Mouse (Mus musculus) stomach, embryonic 15.5 days (tissue): Measurements from ENCODE around the gene Mettl7b. TPM values are rescaled to one million over a fixed set of nuclear protein-coding genes. Genes with fewer than 3 reads are reported as not detected.
"Not testable (repeated sequence)": the region's sequence is repeated elsewhere in the genome, so short reads cannot be mapped to it uniquely, and the experiment has no call there.

ENCODE experiments used
- ATAC-seq: fragments of 200-750 bp; cut with Nextera tagmentation; 2 replicates; pipeline ENCODE4 v1.8.0; 2017; ENCODE audit warnings: low read depth, moderate number of reproducible peaks, moderate TSS enrichment; ENCODE audit not compliant: insufficient read depth, low FRiP score
- H3K27ac ChIP-seq: fragments of 300-500 bp; sonication (generic); 2 replicates; pipeline ENCODE4 v1.5.1; 2015; ENCODE audit warnings: mild to moderate bottlenecking, inconsistent platforms
- H3K27me3 ChIP-seq: fragments of 300-500 bp; sonication (generic); replicated peaks from 2 replicates; pipeline ENCODE4 v1.6.1; 2015; ENCODE audit warnings: inconsistent platforms
- H3K36me3 ChIP-seq: fragments of 300-500 bp; sonication (generic); 2 replicates; pipeline ENCODE4 v1.6.1; 2015; ENCODE audit warnings: inconsistent platforms
- H3K4me1 ChIP-seq: fragments of 300-500 bp; sonication (generic); 2 replicates; pipeline ENCODE4 v1.6.1; 2015; ENCODE audit warnings: inconsistent platforms
- H3K4me2 ChIP-seq: fragments of 300-500 bp; sonication (generic); 2 replicates; pipeline ENCODE4 v1.6.1; 2015; ENCODE audit warnings: mild to moderate bottlenecking, inconsistent platforms
- H3K4me3 ChIP-seq: fragments of 300-500 bp; sonication (generic); replicated peaks from 2 replicates; pipeline ENCODE4 v1.5.1; 2015; ENCODE audit warnings: inconsistent platforms
- H3K9ac ChIP-seq: fragments of 300-500 bp; sonication (generic); 2 replicates; pipeline ENCODE4 v1.6.1; 2015; ENCODE audit warnings: inconsistent platforms
- H3K9me3 ChIP-seq: fragments of 300-500 bp; sonication (generic); 2 replicates; pipeline ENCODE4 v1.6.1; 2016; ENCODE audit warnings: inconsistent platforms
- WGBS: fragments of 180-500 bp; shearing (Covaris S2); methylation state at CpG from one replicate; pipeline ENCODE4 v1.1.7; 2015; 5-methylcytosine and 5-hydroxymethylcytosine counted together
- polyA plus RNA-seq: library from polyadenylated mRNA; unstranded; fragments of >200 nt; fragmentation: Nextera tagmentation; extraction: Ambion mirVana; gene quantifications from 2 replicates; pipeline ENCODE4 v1.2.1, GENCODE M21; 2015

The Mettl7b gene
- polyA plus RNA-seq = 2.2 and 2.8 TPM in 2 replicates

DNA sequence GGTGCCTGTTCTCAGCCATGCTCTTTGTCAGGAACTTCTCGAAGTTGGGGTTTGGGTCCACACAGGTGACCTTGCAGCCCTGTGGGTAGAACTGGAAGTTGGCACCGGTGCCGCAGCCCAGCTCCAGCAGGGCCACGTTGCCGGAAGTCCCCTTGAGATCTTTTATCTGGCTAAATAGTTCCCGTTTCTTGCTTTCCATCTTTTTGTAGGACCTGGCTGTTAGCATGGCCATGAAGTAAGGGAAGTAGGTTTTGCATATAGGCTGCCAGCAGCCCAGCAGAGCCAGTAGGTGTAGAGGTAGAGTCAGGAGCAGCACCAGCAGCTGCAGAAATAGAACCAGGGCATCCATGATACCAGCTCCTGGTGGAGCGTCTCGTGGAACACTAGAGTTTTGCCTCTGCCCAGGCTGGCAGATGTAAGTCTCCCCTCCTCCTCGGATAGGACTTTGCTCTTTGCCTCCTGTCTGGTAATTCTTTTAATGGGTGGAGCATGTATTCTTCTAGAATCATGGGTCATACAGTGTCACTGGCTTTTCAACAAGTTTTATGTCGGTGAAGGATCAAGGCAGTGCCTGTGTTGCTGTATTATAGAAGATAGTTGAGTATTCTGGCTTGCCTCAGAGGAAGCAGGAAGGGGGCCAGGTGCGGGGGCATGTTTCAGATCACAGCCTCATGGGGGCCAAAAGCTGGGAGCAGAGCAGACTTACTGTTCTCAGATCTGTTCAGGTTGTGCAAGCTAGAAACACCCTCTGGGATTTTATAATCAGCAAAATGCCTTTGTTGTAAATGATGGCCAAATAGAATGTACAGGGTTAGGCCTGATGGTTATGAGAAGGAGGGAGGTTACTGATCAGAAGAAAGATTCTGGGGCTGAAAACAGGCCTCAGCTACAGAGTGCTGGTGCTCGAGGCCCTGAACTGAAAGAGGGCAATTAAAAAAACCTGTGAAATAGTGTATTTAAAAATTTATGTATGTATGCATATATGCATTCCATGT lies at the start of gene Mettl7b:
Gene Mettl7b, minus strand, starts transcription at position 399 of the 995 bp plus-strand sequence.
- no peak within 1 kb of the TSS for H3K4me2 ChIP-seq
- H3K36me3 ChIP-seq = no peaks in the 10 kb centered on the region
- ATAC-seq = no peak
- 70% methylated on average over 12 of the region's 12 CpGs for WGBS
- H3K9ac ChIP-seq = no peak within 1 kb of the TSS
- peaks cover 5% of the 10 kb centered on the region; the same call in 1 of the 2 replicates for H3K4me1 ChIP-seq
- no peaks in the 10 kb centered on the region for H3K27me3 ChIP-seq
- no peak within 1 kb of the TSS for H3K27ac ChIP-seq
- H3K4me3 ChIP-seq = no peak within 1 kb of the TSS
- no peaks in the 10 kb centered on the region for H3K9me3 ChIP-seq

DNA sequence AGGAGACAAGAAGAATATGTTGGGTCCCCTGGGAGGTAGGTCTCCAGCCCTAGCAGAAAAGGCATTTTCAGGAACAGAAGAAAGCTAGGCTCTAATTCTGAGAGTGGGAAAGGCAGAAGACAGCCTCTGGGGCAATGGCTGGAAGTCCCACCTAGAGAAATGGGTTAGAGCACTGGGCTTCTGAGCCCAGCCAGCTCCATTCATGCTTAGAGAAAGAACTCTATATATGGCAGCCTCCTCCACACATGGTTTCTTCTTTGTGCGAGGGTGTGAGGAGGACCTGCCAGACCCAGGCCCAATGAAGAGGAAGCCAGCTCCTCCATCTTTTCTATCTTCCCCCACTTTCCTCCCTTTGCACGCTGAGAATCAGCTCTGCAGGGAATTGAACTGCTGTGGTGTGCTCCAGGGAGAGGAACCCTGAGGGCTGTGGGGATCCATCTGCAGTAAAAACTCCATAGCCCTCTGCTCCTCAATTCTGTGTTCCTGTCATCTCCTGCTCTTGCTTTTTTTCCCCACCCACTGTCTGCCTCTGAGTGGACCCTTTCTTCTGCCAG lies 49.6 kb upstream of the Mettl7b start, which contains the start of gene Olfr763:
Gene Olfr763, plus strand, starts transcription at position 504 of the 554 bp plus-strand sequence.
- no peaks in the 10 kb centered on the region for H3K4me1 ChIP-seq
- no peak for ATAC-seq
- no peak within 1 kb of the TSS for H3K9ac ChIP-seq
- H3K27me3 ChIP-seq = no peaks in the 10 kb centered on the region
- no peak within 1 kb of the TSS for H3K4me3 ChIP-seq
- H3K36me3 ChIP-seq = no peaks in the 10 kb centered on the region
- WGBS = 68% methylated on average over 2 of the region's 2 CpGs
- H3K4me2 ChIP-seq = no peak within 1 kb of the TSS
- H3K27ac ChIP-seq = no peak within 1 kb of the TSS
- H3K9me3 ChIP-seq = no peaks in the 10 kb centered on the region

DNA sequence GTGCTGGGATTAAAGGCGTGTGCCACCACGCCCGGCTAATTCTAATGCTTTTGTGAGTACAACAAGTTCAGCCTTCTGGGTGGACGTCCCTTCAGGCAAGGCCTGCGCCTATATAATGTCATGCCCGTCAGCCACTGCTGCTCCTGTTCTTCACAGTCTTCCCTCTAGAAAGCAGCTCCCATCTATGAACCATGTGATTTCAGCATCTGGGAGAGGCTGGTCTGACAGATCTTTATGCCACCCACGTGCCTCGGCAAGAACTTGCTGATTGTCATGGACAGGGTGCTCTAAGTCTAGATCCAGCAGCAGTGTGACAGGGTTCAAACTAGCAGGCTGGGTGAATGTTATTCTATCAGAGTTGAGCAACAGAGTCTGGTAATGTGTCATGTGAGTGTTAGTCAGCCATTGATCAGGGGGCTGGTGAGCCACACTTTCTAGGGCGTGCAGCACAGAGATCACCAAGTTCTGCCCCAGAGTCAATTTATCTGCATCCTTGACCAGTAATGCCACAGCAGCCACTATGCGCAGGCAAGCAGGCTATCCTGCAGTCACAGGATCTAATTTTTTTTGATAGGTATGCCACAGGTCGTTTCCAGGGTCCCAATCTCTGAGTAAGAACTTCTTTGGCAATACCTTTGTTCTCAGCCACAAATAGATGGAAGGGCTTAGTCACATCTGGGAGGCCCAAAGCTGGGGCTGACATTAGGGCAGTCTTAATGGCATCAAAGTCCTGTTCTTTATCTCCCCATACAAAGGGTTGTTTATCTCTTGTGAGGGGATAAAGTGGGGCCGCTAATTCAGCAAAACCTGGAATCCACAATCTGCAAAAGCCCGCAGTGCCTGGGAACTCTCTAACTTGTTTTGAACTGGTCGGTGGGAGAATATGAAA lies 43.5 kb upstream of the Mettl7b start:
- ATAC-seq = peak; percentile 59
- Histone ChIP-seq H3K27me3 (no peaks in the 10 kb centered on the region), H3K36me3 (no peaks in the 10 kb centered on the region), H3K4me1 (no peaks in the 10 kb centered on the region), H3K4me2 (no peak overlapping the region), H3K9me3 (no peaks in the 10 kb centered on the region), H3K9ac (no peak overlapping the region), H3K27ac (no peak overlapping the region), H3K4me3 (no peak overlapping the region)
- WGBS = 69% methylated on average over 14 of the region's 14 CpGs

DNA sequence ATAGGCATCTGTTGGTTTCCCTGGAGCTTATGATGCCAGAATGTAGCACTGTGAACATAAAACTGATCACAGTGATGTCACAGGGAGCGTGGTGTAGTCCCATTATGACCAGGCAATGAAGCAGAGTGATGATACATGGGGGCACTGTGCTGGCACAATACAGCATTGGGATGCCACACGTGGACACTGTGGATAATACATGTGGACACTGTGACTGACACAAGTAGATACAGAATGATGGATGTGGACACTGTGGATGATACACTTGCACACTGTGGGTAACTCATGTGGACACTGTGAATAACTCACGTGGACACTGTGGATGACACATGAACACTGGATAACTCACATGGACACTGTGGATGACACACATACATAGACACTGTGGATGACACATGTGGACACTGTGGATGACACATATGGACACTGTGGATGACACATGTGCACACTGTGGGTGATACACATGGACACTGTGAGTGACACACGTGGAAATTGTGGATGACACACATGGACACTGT lies 35.8 kb upstream of the Mettl7b start:
- H3K9me3 ChIP-seq = no peaks in the 10 kb centered on the region
- H3K27me3 ChIP-seq = no peaks in the 10 kb centered on the region
- H3K4me2 ChIP-seq = no peak overlapping the region
- no peak overlapping the region for H3K4me3 ChIP-seq
- no peak overlapping the region for H3K27ac ChIP-seq
- no peaks in the 10 kb centered on the region for H3K4me1 ChIP-seq
- no peaks in the 10 kb centered on the region for H3K36me3 ChIP-seq
- ATAC-seq = no peak
- WGBS = 75% methylated on average over 4 of the region's 4 CpGs
- H3K9ac ChIP-seq = no peak overlapping the region

DNA sequence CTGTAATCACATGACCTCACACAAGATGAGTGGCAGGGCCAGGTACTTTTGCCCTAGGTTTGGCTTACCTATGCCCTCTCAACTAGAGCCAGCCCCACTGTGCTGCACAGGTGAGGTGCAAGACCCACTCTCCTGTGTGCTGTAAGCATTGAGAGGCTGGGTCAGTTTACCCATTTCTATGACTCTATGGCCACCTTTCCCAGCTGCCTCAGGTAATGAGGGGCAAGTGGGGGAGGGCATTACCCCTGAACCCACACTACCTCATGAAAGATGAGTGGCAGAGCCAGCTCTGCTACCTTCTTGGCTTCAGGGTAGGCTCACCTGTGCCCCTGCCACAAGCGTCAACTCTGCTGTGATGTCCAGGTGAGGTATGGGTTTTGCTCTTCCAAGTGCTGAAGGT lies 35.0 kb upstream of the Mettl7b start:
- no peaks in the 10 kb centered on the region for H3K27me3 ChIP-seq
- no peaks in the 10 kb centered on the region for H3K4me1 ChIP-seq
- no peak overlapping the region for H3K4me3 ChIP-seq
- 88% methylated on average over 1 of the region's 1 CpGs for WGBS
- no peaks in the 10 kb centered on the region for H3K9me3 ChIP-seq
- H3K4me2 ChIP-seq = no peak overlapping the region
- no peak for ATAC-seq
- no peak overlapping the region for H3K27ac ChIP-seq
- no peak overlapping the region for H3K9ac ChIP-seq
- no peaks in the 10 kb centered on the region for H3K36me3 ChIP-seq

DNA sequence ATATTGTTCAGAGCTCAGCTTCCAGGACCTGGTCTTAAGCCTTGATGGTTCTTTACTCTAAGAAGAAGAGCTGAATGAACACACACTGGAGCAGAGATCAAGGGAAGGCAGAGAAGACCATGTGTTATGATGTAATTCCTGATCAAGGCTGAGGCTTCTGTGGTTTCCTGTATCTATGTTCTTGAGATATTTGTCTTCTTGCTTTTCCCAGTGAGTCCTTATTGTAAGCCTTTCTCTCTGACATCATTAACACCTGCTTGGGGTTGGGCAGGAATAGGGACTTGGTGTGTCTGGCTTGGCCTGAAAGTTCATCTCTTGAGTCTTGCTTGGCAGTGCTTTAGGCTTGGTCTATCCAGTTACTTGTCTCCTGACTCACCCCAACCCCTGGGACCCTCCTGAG lies 30.2 kb upstream of the Mettl7b start:
- Histone ChIP-seq H3K27ac (no peak overlapping the region), H3K4me1 (no peaks in the 10 kb centered on the region), H3K27me3 (no peaks in the 10 kb centered on the region), H3K9ac (no peak overlapping the region), H3K4me3 (no peak overlapping the region), H3K4me2 (no peak overlapping the region), H3K36me3 (no peaks in the 10 kb centered on the region), H3K9me3 (no peaks in the 10 kb centered on the region)
- no peak for ATAC-seq

DNA sequence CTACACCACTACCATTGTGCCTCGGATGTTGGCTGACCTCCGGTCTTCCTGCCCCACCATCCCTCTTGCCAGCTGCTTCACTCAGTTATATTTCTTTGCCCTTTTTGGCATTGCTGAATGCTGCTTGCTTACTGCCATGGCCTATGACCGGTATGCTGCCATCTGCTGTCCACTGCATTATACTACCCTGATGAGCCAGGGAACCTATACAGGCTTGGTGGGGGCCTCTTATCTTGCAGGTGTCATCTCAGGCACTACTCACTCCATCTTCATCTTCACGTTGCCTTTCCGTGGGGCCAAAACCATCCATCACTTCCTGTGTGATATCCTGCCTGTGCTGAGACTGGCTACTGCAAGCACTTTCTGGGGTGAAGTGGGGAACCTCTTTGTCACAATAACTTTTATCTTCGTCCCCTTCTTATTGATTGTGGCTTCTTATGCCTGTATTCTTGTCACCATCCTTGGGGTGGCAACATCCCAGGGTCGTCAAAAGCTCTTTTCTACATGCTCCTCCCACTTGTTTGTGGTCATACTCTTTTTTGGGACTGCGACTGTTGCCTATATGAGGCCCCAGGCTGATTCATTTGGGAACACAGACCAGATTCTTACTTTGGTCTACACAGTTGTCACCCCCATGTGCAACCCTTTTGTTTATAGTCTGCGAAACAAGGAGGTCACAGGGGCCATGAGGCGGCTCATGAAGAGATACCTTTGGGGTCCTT lies 29.5 kb upstream of the Mettl7b start:
- H3K4me1 ChIP-seq, H3K27ac ChIP-seq, H3K4me3 ChIP-seq, H3K4me2 ChIP-seq, H3K36me3 ChIP-seq, H3K27me3 ChIP-seq, H3K9ac ChIP-seq, ATAC-seq, H3K9me3 ChIP-seq: not testable (repeated sequence)
- 56% methylated on average over 7 of the region's 10 CpGs for WGBS

DNA sequence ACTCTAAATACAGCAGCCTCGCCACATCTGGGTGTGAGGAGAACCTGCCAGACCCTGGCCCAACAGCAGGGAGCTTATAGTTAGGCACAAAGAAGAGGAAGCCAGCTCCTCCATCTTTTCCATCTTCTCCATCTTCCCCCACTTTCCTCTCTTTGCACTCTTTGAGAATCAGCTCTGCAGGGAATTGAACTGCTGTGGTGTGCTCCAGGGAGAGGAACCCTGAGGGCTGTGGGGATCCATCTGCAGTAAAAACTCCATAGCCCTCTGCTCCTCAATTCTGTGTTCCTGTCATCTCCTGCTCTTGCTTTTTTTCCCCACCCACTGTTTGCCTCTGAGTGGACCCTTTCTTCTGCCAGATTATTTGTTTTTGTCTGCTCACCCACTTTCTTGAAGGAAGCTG lies 28.3 kb upstream of the Mettl7b start, which contains the start of gene Olfr9:
Gene Olfr9, plus strand, starts transcription at position 301 of the 400 bp plus-strand sequence.
- not testable (repeated sequence) for H3K4me2 ChIP-seq, H3K27ac ChIP-seq, H3K36me3 ChIP-seq, H3K4me1 ChIP-seq, H3K27me3 ChIP-seq, H3K9me3 ChIP-seq, H3K9ac ChIP-seq, ATAC-seq, H3K4me3 ChIP-seq
- 67% methylated on average over 1 of the region's 1 CpGs for WGBS

DNA sequence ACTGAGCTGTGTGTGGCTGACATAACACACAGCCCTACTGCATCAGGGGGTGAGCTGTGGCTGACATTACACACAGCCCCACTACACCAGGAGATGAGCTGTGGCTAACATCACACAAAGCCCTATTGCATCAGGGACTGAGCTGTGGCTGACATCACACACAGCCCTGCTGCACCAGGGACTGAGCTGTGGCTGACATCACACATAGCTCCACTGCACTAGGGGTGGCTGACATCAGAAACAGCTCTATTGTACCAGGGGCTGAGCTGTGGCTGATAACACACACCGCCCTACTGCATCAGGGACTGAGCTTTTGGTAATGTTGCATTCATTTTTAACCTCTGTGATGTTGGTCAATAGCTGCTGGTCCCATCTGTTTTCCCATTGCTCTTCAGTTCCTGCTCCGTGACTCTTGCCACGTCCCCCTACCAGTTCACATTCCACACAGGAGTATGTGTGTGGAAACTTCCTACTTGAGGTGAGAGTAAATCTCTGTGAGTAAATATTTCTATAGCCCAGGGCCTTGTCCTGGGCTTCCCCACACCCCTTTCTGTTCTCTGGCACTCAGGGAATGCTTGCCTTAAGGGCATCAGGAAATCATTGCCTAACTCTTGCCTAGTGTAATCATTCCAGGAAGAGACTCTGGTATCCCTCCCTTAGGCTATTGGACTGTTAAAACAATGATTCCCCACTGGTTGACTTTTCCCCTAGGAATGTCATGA lies 20.0 kb upstream of the Mettl7b start:
- Histone ChIP-seq H3K4me1 (no peaks in the 10 kb centered on the region), H3K36me3 (no peaks in the 10 kb centered on the region), H3K9ac (no peak overlapping the region), H3K4me2 (no peak overlapping the region), H3K9me3 (no peaks in the 10 kb centered on the region), H3K27ac (no peak overlapping the region), H3K27me3 (no peaks in the 10 kb centered on the region), H3K4me3 (no peak overlapping the region)
- 58% methylated on average over 3 of the region's 3 CpGs for WGBS
- ATAC-seq = no peak; the same call in 1 of the 2 replicates

DNA sequence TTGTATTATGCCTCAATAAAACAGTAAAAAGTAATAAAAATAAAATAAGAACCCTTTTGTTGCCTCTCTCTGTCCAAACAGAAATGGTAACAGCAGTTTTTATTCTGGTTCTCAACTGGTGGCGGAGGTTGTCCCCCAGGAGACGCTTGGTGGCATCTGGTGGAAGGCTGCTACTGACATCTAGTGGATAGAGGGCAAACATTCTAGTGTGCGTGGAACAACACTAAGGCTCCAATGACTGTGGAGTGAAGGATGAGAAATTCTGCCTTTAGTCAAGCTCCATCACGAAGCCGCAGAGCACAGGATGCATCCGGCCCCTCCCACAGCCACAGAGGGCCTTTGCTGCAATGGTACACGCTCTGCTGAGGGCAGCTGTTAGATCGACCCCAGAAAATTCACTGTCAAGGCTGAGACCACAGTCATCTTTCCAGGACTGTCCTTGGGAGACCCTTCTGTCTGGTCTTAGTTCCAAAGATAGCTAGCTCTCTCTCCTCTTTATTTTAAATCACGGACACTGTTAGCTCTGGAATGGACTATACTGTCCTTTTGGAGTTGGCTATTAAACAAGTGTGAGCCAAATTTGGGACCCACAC lies 16.8 kb upstream of the Mettl7b start:
- Histone ChIP-seq H3K9me3 (no peaks in the 10 kb centered on the region), H3K4me2 (no peak overlapping the region), H3K9ac (no peak overlapping the region), H3K4me1 (no peaks in the 10 kb centered on the region), H3K27ac (no peak overlapping the region), H3K4me3 (no peak overlapping the region), H3K36me3 (no peaks in the 10 kb centered on the region), H3K27me3 (no peaks in the 10 kb centered on the region)
- WGBS = 22% methylated on average over 9 of the region's 9 CpGs
- ATAC-seq = no peak
